Mouse (Mus musculus) stomach, embryonic 15.5 days (tissue): ENCODE measurements around the gene Tspan9. TPM values are rescaled to one million over a fixed set of nuclear protein-coding genes. Genes with fewer than 3 reads are reported as not detected.
A peak's percentile ranks its signal among the peaks of the same experiment; 100 is the strongest.

Source experiments
- ATAC-seq: fragments of 200-750 bp; cut with Nextera tagmentation; 2 replicates; pipeline ENCODE4 v1.8.0; 2017; ENCODE audit warnings: low read depth, moderate number of reproducible peaks, moderate TSS enrichment; ENCODE audit not compliant: insufficient read depth, low FRiP score
- H3K27ac ChIP-seq: fragments of 300-500 bp; sonication (generic); 2 replicates; pipeline ENCODE4 v1.5.1; 2015; ENCODE audit warnings: mild to moderate bottlenecking, inconsistent platforms
- H3K27me3 ChIP-seq: fragments of 300-500 bp; sonication (generic); replicated peaks from 2 replicates; pipeline ENCODE4 v1.6.1; 2015; ENCODE audit warnings: inconsistent platforms
- H3K36me3 ChIP-seq: fragments of 300-500 bp; sonication (generic); 2 replicates; pipeline ENCODE4 v1.6.1; 2015; ENCODE audit warnings: inconsistent platforms
- H3K4me1 ChIP-seq: fragments of 300-500 bp; sonication (generic); 2 replicates; pipeline ENCODE4 v1.6.1; 2015; ENCODE audit warnings: inconsistent platforms
- H3K4me2 ChIP-seq: fragments of 300-500 bp; sonication (generic); 2 replicates; pipeline ENCODE4 v1.6.1; 2015; ENCODE audit warnings: mild to moderate bottlenecking, inconsistent platforms
- H3K4me3 ChIP-seq: fragments of 300-500 bp; sonication (generic); replicated peaks from 2 replicates; pipeline ENCODE4 v1.5.1; 2015; ENCODE audit warnings: inconsistent platforms
- H3K9ac ChIP-seq: fragments of 300-500 bp; sonication (generic); 2 replicates; pipeline ENCODE4 v1.6.1; 2015; ENCODE audit warnings: inconsistent platforms
- H3K9me3 ChIP-seq: fragments of 300-500 bp; sonication (generic); 2 replicates; pipeline ENCODE4 v1.6.1; 2016; ENCODE audit warnings: inconsistent platforms
- WGBS: fragments of 180-500 bp; shearing (Covaris S2); methylation state at CpG from one replicate; pipeline ENCODE4 v1.1.7; 2015; 5-methylcytosine and 5-hydroxymethylcytosine counted together
- polyA plus RNA-seq: library from polyadenylated mRNA; unstranded; fragments of >200 nt; fragmentation: Nextera tagmentation; extraction: Ambion mirVana; gene quantifications from 2 replicates; pipeline ENCODE4 v1.2.1, GENCODE M21; 2015

Tspan9 gene
- polyA plus RNA-seq, 1 experiment from 2014 or later: 123 TPM

DNA sequence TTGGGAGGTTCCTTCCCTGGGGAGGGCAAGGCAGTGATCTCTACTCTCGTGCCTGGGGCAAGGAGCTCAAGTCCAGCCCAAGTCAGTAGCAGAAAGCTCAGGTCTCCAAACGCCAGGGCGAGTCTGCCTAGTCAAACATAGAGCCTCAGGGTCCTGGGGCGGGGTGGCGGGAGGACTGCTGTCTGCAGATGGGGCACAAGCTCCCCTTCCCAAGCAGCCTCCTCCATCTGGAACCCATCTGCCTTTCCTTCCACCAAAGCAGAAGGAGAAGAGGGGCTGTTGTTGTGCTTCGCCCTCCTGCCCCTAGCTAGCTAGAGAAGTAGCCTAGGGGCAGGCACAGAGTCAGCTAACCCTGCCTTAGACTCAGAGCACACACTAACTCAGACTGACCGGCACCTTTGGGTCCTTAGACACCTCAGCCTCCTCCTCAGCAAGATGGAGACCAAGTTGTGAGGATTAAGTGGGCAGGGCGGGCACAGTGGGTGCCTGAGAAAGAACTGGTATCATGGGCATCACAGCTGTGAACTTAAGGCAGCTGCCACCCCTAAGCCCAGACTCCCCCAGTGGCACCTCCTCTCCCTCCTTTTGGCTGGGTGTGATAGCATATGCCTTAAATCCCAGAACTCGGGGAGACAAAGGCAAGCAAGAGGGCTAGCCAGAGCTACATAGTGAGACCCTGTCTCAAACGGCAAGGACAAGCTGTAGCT, 26.4 kb downstream of the Tspan9 start:
- 0 out of 2 replicates have a peak overlapping the region, but pooled peaks have one; percentile 9 for H3K4me2 ChIP-seq
- WGBS: 59% methylated on average over 10 of the region's 10 CpGs
- peaks cover 4% of the 10 kb centered on the region; the same call in 1 of the 2 replicates for H3K36me3 ChIP-seq
- no peaks in the 10 kb centered on the region for H3K9me3 ChIP-seq
- no peak; the same call in 1 of the 2 replicates for ATAC-seq
- no peak overlapping the region for H3K9ac ChIP-seq
- H3K4me1 ChIP-seq: peaks cover 20% of the 10 kb centered on the region
- H3K4me3 ChIP-seq: no peak overlapping the region
- peak overlapping the region; percentile 67 for H3K27ac ChIP-seq
- H3K27me3 ChIP-seq: no peaks in the 10 kb centered on the region

DNA sequence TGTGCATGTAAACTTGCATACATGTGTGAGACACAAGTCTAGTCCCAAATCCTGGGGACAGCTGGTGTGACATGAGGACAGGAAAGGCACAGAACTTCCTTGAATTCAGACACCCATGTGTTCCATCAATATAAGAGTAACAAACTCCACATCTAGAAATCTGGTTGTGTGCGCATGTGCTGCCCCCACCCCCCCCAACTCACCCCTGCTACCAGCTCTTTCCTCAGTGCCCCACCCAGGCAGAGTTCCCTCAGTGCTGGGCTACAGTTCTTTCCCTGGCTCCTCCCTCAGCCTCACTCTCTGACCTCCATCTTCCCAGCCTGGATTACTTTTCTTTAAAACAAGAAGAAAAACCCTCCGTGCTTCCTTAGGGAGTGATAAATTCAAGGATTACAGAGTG, 27.1 kb downstream of the Tspan9 start:
- Histone ChIP-seq H3K27ac (peak overlapping the region; percentile 67; the same call in 1 of the 2 replicates), H3K4me2 (no peak overlapping the region), H3K9ac (no peak overlapping the region), H3K27me3 (no peaks in the 10 kb centered on the region), H3K36me3 (peaks cover 4% of the 10 kb centered on the region; the same call in 1 of the 2 replicates), H3K4me1 (peaks cover 18% of the 10 kb centered on the region), H3K4me3 (no peak overlapping the region), H3K9me3 (no peaks in the 10 kb centered on the region)
- 20% methylated on average over 2 of the region's 2 CpGs for WGBS
- no peak for ATAC-seq

DNA sequence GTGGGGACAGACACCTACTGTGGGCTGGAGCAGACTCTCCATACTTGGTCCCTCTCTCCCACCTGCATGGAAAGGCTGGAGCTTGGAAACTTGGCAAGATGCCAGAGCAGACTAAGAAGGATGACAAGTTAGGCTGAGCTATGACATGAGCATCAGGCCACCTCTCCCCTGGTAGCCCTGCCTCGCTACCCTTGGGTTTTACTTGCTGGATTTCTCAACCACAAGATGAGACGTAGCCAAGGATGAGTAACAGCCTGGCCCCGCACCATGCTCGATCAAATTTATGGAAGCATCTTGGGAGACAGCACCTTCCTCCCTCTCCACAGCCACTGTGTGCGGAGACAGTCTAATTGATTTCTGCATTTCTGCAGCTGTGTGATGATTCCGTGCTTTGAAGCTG, 28.3 kb downstream of the Tspan9 start:
- H3K4me2 ChIP-seq: no peak overlapping the region
- H3K9me3 ChIP-seq: no peaks in the 10 kb centered on the region
- no peak for ATAC-seq
- 82% methylated on average over 6 of the region's 6 CpGs for WGBS
- H3K4me3 ChIP-seq: no peak overlapping the region
- no peak overlapping the region for H3K9ac ChIP-seq
- H3K36me3 ChIP-seq: peaks cover 4% of the 10 kb centered on the region; the same call in 1 of the 2 replicates
- no peak overlapping the region for H3K27ac ChIP-seq
- no peaks in the 10 kb centered on the region for H3K27me3 ChIP-seq
- peaks cover 18% of the 10 kb centered on the region for H3K4me1 ChIP-seq

DNA sequence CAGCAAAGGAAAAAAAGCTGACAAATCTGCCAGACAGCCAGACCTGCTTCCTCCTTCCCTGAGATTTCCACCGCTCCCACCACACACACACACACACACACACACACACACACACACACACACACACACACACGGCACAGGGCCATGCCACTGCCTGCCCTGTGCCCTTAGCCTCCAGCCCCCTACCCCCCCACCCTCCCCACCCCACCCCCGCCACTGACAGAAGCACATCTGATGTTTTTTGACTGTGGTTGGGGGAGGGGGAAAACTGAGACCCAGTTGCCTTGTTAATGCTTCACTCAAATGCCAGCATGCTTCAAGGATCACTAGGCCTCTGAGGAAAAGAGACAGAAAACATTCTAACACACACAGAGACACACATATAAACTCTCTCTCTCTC, 30.8 kb downstream of the Tspan9 start:
- 35% methylated on average over 3 of the region's 3 CpGs for WGBS
- H3K36me3 ChIP-seq: no peaks in the 10 kb centered on the region
- H3K4me1 ChIP-seq: peaks cover 18% of the 10 kb centered on the region
- no peaks in the 10 kb centered on the region for H3K9me3 ChIP-seq
- H3K27ac ChIP-seq: no peak overlapping the region
- no peak overlapping the region for H3K9ac ChIP-seq
- no peak overlapping the region for H3K4me3 ChIP-seq
- no peaks in the 10 kb centered on the region for H3K27me3 ChIP-seq
- no peak for ATAC-seq
- H3K4me2 ChIP-seq: no peak overlapping the region

DNA sequence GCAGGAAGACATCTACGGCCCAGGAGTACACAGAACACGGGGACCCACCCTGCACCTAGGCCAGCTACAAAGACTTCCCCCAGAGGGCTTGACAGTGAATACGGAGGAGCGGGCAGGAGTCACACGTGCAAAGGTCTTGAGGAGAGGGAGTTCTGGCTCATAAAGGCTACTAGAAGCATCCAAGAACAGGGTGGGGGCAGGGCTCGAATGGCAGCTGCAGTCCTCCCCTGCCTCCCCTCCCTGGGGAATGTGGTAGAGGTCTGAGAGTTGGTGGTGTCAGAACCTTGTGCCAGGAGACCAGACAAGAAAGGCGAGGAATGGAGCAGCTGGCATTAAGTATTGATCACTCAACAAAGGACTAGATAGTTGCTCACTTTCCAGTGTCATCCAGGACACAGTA, 31.6 kb downstream of the Tspan9 start:
- Histone ChIP-seq H3K27me3 (no peaks in the 10 kb centered on the region), H3K4me3 (no peak overlapping the region), H3K27ac (no peak overlapping the region), H3K9me3 (no peaks in the 10 kb centered on the region), H3K4me1 (peaks cover 13% of the 10 kb centered on the region), H3K36me3 (no peaks in the 10 kb centered on the region), H3K9ac (no peak overlapping the region), H3K4me2 (no peak overlapping the region)
- WGBS: 55% methylated on average over 7 of the region's 7 CpGs
- no peak for ATAC-seq

DNA sequence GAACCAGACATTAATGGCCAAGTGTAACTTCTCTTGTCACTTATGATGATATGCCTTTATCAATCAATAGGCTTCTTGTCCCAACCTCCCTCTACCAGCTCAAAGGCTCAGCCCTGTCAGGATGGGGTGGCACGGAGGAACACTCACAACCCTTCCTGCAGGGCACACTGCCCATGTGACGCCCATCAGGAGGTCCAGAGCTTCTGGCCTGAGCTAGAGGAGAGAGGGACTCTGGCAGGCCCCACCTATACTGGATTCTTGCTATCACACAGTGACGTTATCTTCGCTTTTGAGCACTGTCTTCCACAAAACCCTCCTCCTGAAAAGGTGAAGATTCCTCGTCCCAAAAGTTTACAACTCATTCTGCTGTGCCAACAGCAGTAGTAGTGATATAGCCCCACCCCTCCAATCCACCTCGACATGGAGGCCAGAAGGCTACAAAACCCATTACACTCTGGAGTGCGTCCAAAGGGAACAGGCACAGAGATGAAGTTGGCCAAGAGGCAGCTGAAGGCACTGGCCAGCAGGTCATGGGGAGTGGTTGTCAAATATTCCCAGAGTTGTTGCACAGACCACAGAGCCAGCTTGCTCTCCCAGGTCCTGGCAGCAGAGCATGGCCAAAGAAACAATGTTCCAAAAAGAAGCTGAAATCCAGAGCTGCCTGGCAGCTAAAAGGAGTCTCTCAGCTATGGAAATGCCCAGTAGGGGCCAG, 34.9 kb downstream of the Tspan9 start:
- no peak for ATAC-seq
- 76% methylated on average over 7 of the region's 7 CpGs for WGBS
- Histone ChIP-seq H3K27me3 (no peaks in the 10 kb centered on the region), H3K36me3 (no peaks in the 10 kb centered on the region), H3K9me3 (no peaks in the 10 kb centered on the region), H3K9ac (no peak overlapping the region), H3K4me3 (no peak overlapping the region), H3K4me1 (peaks cover 28% of the 10 kb centered on the region), H3K4me2 (no peak overlapping the region), H3K27ac (no peak overlapping the region)

DNA sequence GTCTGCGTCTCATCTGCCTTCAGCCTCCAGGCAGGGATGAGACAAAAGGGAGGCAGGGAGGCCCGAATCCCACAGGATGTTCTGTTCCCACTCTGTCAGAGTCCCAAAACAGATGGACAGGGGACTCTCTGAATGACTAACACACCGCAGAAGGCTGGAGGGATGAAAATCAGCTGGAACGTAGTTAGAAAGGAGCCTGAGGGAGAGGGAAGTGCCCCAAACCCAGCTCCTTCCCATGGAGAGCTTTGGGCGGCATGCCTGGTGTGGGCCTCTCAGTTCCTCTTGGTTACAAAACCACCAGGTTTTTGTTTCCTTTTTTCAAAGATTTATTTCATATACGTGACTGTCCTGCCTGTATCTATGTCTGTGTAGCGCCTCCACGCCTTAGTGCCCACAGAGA, 35.7 kb downstream of the Tspan9 start:
- Histone ChIP-seq H3K36me3 (no peaks in the 10 kb centered on the region), H3K9ac (no peak overlapping the region), H3K4me3 (no peak overlapping the region), H3K9me3 (no peaks in the 10 kb centered on the region), H3K4me1 (peaks cover 31% of the 10 kb centered on the region), H3K27ac (no peak overlapping the region), H3K4me2 (no peak overlapping the region), H3K27me3 (no peaks in the 10 kb centered on the region)
- no peak for ATAC-seq
- WGBS: 66% methylated on average over 8 of the region's 8 CpGs

DNA sequence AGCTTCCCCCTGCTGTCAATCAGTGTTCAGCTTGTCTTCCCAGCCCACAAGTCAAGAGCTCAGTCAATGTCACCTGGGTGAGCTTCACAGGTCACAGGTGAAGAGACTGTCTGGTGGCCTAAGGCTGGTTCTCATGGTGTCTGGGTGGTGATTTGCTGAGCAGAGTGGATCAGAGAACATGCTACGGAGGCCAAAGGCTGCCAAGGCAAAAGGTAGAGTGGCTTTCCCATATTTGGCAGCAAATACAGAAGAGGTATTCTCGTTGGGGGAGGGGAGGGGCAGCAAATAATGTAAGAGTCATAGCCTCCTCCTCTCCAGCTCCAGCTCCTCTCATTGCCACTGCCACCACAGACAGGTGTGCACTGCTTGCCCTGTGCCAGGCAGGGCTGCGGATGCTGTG, 37.2 kb downstream of the Tspan9 start:
- Histone ChIP-seq H3K36me3 (no peaks in the 10 kb centered on the region), H3K27me3 (no peaks in the 10 kb centered on the region), H3K4me1 (peaks cover 22% of the 10 kb centered on the region), H3K27ac (0 out of 2 replicates have a peak overlapping the region, but pooled peaks have one; percentile 85), H3K4me2 (no peak overlapping the region), H3K4me3 (no peak overlapping the region), H3K9me3 (no peaks in the 10 kb centered on the region), H3K9ac (no peak overlapping the region)
- 66% methylated on average over 3 of the region's 3 CpGs for WGBS
- no peak for ATAC-seq

DNA sequence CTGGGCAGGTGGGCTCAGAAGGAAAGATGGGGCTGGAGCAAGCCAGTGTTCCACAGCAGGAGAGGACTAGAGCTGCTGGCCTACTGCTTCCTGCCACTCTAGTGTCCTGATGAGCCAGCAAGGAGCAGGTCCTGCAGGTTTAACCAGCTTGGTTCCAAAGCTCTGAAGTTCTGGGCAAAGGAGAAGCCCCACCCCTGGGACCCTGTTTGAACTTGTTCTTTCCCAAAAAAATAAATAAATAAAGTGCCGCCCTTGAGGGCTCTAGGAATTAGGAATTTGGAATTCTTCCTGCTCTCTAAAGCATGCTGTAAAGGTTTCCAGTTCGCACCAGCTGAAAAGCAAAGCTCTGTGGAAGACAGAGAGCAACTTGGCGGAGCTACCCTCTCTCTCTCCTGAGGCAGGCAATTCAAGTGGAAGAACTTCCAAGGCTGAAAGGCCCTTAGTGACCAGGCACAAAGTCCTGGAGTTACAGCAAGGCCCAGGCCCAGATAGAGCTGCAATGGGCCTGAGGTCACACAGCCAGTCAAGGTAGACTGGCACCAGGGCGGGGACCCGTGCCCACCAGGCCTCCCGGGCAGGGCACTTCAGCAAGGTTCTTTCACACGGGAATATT, 38.6 kb downstream of the Tspan9 start:
- Histone ChIP-seq H3K4me1 (peaks cover 23% of the 10 kb centered on the region), H3K4me2 (0 out of 2 replicates have a peak overlapping the region, but pooled peaks have one; percentile 3), H3K9ac (no peak overlapping the region), H3K27ac (peak overlapping the region; percentile 85), H3K9me3 (no peaks in the 10 kb centered on the region), H3K36me3 (no peaks in the 10 kb centered on the region), H3K4me3 (no peak overlapping the region), H3K27me3 (no peaks in the 10 kb centered on the region)
- 62% methylated on average over 7 of the region's 7 CpGs for WGBS
- ATAC-seq: peak; percentile 25; the same call in 1 of the 2 replicates

DNA sequence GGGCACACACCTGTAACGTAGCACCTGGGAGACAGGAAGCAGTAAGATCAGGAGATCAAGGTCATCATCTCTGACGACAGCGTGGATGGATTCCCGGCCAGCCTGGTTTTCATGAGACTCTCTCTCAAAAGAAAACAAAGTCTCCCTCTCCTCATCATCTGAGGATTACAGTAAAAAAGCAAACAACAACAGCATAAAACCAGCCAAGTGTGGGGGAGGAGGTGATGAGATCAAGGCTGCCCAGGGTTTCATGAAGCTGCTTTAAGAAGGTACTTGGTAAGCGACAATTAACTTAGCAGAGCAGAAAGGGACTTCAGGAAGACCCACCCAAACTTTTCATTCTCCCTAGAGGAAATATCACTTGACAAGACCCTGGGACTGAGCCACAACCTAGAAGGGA, 39.5 kb downstream of the Tspan9 start:
- Histone ChIP-seq H3K36me3 (no peaks in the 10 kb centered on the region), H3K27ac (no peak overlapping the region), H3K9ac (no peak overlapping the region), H3K4me2 (no peak overlapping the region), H3K27me3 (no peaks in the 10 kb centered on the region), H3K4me3 (no peak overlapping the region), H3K4me1 (peaks cover 27% of the 10 kb centered on the region), H3K9me3 (no peaks in the 10 kb centered on the region)
- ATAC-seq: no peak
- WGBS: 66% methylated on average over 5 of the region's 5 CpGs

DNA sequence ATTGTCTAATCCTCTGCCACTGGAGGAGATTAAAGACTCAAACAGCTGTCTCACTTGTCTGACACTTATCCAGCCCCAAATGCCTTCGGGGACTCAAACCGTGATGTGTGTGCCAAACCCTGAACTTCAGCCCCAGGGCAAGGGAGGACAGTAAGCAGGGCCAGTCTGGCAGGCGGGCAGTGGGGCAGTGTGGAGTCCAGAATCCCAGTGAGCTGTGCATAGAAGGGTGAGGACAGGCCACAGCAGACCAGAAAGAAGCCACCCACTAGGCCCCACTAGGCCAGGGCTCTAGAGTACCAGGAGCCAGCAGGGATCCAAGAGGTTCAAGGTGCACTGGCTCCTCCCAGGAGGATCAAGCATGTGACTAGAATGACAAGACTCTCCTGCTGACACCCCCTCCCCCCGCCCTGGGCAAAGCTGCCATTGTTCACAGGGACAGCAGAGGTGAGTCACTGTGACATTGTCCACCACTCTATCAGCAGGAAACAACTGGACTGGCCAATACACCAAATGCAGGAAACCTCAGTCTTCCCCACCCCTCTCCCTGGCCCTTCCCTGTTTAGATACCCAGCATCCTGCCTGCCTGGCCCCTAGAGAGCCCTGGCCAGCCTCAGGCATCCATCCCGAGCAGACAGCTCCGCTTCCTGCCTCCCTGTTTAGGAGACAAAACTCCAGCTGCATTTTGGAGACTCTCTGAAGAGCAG, 40.9 kb downstream of the Tspan9 start:
- Histone ChIP-seq H3K4me2 (no peak overlapping the region), H3K9me3 (no peaks in the 10 kb centered on the region), H3K9ac (no peak overlapping the region), H3K4me1 (peaks cover 27% of the 10 kb centered on the region), H3K36me3 (no peaks in the 10 kb centered on the region), H3K27me3 (no peaks in the 10 kb centered on the region), H3K27ac (peak overlapping the region; percentile 48), H3K4me3 (no peak overlapping the region)
- WGBS: 52% methylated on average over 6 of the region's 6 CpGs
- ATAC-seq: no peak
